Mouse (Mus musculus): Measurements from ENCODE around the gene Ccdc9b. TPM values are rescaled to one million over a fixed set of nuclear protein-coding genes. Genes with fewer than 3 reads are reported as not detected.

The Ccdc9b gene
- total RNA-seq, 2 experiments from 2014 or later, result 6.1 to 6.9 TPM

DNA sequence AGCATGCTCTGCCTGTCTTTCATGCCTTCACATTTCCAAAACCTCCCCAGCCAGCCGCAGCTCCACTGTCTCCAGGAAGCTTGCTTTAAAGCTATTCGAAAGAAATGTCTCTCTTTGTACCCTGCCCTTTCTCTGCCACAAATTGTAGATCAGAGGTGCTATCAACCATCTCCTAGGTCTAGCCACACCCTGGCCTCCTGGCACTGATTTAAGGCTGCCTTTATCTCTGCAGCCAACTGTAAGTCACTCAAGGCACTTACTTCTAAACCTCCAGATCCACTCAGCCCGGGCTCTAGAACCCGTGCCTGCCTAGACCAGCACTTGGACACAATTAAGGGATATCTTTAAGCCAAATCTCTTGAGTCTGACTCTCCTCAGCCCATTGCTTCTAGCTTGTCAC lies 16.0 kb upstream of the Ccdc9b start:
- no peak for DNase-seq (ENCODE audit: low spot score in 2 of 2)

DNA sequence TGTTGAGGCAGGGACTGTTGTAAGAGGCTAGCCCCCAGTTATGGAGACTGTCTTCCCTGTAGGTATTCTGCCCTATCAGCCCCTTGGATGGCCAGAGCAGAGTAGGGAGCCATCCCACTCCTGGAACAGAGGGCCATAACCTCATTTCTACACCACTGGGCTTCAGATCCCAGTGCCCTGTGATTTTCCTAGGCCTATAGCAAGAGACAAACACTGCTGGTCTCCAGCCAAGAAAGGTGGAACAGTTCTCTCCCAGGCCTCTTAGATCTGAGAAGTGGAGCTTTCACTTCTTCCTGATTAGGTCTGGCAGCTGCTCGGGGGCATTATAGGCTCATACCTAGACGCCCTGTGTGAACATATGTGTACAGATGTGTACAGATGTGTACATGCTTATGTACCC lies 13.8 kb upstream of the Ccdc9b start:
- no peak for DNase-seq (ENCODE audit: low spot score in 2 of 2)

DNA sequence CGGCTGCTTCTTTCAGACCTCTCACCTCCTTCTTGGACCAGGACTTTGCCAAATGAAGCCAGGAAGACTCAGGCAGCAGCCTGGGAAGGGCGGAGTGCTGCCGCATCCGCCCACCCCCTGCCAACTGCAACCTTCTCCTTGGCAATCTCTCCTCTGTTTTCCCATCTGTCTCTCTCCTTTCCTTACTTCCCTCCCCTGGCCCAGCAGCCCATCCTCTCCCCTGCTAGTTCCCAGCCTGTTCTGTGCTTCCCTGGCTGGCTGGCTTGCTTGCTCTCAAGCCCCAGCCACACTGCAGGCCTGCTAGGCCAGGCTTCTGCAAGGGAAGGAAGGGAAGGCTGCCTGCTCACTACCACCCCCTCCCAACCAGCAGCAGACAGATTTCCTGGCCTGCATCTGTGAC lies 13.4 kb upstream of the Ccdc9b start:
- no peak for DNase-seq (ENCODE audit: low spot score in 2 of 2)

DNA sequence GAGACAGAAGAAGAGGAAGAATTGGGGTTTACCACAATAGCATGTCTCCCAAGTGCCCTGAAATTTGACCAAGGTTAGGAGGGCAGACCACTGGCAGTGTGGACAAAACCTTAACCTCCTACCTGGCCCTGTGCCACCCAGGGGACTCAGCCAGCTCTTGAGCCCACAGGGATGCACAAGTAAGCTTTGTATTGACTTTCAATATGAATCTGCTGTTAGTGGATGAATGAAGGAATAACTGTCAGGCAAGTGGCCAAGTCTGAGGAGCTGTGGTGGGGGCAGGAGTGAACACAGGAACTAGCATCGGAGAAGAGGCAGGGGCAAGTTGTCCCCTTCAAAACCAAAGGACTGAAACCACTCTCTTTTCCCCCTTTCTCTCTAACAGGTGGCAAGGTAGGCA lies 12.9 kb upstream of the Ccdc9b start:
- no peak for DNase-seq (ENCODE audit: low spot score in 2 of 2)

DNA sequence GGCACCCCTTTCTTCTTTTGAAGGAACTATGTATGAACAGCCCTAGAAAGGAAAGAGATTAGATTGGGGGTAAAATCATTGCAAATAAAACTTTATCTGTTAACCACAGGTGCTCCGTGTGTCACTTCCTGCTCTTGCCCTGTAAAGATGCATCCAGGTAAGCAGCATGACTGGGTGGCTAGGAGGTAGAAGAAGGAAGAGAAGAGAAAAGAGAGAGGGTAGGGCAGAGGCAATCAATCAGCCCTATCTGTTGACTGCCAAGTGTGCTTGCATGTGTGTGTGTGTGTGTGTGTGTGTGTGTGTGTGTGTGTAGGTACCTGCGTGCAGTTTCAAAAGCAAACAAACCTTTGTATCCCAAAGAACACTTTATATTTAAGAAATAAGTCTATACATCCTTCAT lies 12.1 kb upstream of the Ccdc9b start:
- no peak for DNase-seq (ENCODE audit: low spot score in 2 of 2)

DNA sequence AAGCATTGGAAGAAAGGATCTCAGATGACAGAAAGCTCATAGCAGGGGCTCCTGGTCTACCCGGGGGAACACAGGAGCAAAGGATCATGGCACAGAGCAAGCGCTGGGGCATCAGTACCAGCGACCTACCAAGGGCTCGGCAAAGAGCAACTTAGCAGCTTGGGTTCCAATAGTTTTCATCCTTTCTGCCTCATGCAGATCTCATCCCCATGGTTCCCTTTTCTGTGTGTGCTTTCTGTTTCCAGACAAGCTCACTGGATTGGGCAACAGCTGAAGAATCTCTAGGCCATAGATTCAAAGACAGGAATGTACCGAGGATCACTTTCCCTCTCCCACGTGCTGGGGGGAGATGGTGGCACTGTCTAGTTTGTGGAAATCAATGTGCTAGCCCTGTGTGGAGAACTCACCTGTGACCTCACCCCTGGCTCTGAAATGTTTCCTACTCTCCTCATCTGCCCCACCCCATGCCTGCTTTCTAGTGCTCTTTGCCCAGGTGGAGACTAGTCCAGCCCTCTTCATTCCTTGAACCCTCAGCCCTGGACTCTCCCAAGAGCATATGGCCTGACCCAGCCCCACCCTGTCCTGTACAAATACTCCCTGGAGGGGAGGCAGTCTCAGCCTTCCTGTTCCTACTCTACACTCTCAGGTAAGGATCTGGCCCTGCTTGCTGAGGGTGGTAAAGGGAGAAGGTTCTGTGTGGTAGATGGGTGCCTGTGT lies 9.9 kb upstream of the Ccdc9b start, which contains the start of gene Phgr1:
Gene Phgr1 (plus strand): TSS at position 612 of the 717 bp plus-strand sequence.
- no peak for DNase-seq (ENCODE audit: low spot score in 2 of 2)

DNA sequence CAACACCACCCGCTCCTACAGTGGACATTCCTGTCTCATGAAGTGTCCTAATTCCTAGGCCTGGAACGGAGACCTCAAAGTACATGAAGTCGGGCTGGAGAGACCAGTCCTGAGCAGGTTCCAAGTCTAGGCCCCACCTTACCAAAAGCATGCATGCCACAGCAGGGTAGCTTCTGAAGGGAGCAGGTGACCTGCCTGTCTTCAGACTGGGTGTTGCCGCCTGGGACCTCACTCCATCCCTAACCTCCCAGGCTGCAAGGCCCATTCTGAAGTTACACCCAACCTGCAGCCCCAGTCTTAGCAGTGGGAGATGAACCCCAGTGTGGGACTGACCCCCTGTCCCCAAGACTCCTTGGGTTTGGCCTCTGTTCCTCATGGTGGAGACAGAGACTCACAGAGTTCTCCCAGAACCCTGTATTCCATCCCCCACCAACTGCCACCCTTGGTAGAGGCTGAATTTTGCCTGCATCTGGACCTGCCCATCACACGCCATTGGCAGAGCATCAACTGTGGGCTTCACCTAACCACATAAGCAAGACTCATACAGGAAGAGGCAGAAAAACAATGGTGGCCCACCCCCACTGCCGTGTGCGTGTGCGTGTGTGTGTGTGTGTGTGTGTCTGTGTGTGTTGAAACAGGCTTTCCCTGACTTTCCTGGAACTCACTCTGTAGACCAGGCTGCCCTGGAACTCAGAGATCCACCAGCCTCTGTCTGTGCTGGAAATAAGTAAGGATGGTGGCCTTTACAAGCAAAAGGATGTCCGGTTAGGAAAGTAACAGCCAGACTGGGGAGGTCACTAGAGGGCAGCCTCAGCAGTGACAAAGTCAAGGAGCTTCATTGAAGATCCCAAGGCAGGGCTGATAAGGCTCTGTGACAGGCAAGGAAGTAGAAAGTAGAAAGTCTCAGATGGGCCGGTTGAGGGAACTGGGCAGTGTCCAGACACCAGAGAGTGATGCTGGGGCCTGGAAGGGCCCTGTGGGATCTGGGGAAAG lies 3.9 kb upstream of the Ccdc9b start:
- no peak for DNase-seq (ENCODE audit: low spot score in 2 of 2)

DNA sequence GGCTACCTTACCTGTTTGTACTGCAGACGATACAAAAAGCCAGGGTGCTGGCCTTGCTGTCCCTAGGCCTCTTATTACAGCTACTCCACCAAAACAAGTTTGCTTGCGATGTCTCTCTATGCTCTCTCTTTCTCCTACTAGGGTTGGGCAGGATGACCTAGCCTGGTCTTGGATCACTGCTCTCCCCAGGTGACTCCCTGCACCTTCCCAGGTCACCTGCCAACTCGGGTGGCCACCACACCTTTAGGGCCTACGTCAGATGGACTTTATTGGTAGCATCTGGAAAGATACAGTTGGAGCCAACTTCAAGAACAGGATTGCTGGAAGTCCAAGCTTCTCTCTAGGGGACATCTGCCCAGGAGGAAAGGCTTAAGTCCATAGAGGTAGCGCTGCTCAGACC lies 2.4 kb upstream of the Ccdc9b start:
- no peak for DNase-seq (ENCODE audit: low spot score in 2 of 2)

DNA sequence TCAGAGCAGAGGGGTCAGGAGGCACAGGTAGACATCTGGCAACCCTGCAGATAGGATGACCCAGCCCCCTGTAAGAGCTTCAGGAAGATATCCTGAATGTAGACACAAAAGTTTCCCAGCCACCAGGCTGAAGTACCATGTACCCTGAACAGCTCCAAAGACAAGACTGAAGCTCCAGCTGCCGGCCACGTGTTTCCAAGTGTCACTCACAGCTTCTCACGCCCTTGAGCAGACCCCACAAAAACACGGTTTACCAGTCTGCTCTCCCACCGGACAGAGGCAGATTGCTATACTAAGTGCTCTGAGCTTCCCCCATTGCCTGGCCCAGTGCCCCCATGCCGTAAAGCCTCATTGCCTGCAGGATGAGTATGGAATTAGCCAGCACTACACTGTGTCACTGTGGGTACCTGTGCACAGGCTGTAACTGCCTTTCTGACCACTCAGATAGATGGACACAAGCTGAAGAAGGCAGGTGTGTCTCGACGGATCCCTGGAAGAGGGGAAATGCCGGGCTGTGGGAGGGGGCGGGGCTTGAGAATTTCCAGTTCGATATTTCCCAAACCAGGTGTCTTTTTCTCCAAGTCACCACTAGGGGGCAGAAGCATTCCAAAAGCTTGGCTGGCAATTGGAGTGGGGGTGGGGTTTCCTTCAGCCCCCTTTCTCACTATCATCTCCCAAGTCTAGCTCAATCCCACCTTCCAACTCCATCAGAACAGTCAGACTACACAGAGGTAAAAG lies 1.8 kb upstream of the Ccdc9b start:
- DNase-seq (ENCODE audit: low spot score in 2 of 2), result no peak

DNA sequence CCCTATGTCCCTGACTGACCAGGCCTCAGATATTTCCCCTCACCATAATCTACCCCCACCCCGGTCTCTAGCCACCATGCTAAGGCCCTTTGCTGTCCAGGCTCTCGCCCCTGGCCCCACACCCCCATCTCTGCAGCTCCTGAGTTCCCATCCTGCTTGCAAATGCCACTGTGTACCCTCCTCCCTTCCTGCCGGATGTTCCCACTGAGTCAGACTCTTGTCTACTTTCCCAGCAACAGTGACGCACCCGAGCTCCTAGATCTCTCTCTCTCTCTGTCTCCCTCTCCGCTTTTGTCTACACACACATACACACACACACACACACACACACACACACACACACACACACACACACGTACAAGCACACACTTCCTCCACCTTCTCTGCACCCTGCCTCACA lies 1.0 kb upstream of the Ccdc9b start:
- no peak for DNase-seq (ENCODE audit: low spot score in 2 of 2)

DNA sequence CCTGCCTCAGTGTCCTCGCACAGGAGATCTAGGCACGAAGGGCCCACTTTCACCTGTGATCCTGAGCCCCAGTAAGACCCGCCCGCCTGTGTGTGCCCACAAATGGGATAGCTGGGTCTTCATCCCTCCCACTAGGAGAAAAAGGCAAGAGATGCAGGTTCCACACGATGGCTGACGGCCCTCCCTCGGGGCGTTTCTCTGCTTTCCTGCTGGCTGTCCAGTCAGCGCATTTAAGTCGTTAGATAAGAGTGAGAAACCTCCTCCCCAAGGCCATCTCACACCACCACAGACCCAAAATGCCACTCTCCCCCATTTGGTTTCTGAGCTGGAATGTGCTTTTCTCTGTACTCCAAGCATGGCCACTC lies 305 bp upstream of the Ccdc9b start:
- no peak for DNase-seq (ENCODE audit: low spot score in 2 of 2)

DNA sequence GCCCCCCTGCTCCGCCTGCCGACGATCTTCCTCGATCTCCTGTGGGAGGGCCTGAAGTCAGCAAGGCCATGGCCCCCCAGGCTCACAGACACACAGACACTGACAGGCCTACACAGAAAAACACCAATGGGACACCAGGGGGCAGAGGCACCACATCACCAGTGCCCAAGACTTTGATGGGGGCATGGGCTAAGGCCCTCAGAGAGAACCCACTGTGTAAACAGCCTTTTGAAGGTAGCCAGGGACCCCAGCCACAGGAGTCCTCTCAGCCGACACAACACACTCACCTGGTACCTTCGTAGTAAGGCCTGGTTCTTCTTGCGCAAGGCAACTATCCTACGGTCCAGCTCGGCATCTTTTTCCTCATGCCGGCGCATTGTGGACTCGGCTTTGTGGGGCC lies 1.1 kb downstream of the Ccdc9b start:
- DNase-seq (ENCODE audit: low spot score in 2 of 2), result no peak

DNA sequence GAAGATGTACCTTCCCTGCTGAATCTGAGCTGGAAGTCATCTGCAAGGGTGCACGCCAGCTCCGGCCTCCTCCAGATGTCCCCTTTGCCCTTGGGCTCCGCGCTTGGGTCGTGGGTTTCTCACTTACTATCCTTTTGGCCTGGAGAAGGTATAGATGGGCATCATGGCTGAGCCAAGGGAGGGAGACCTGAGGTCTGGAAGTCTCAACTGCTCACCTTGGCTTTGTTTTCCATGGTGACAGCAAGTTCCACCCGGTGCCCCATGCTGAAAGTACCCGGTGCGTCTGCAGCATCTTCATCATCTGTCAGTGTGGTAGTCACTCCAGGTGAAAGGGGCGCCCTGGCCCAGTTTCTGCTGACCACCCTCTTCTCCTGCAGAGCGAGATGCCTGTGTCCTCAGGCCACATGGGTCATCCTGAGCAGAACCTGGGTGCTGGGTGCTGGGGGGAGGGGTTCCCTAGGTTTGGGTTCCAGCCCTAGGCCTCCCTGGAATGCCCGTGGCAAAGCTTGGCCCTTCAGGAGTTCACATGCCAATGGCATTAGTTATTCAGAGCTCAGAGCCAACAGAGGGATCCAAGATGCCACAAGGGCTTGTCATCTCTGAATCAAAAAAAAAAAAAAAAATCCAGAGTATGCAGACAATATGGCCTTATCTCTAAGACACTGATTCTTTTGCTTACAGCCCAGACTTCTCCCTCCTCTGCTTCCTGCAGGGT lies 2.0 kb downstream of the Ccdc9b start:
- no peak for DNase-seq (ENCODE audit: low spot score in 2 of 2)

DNA sequence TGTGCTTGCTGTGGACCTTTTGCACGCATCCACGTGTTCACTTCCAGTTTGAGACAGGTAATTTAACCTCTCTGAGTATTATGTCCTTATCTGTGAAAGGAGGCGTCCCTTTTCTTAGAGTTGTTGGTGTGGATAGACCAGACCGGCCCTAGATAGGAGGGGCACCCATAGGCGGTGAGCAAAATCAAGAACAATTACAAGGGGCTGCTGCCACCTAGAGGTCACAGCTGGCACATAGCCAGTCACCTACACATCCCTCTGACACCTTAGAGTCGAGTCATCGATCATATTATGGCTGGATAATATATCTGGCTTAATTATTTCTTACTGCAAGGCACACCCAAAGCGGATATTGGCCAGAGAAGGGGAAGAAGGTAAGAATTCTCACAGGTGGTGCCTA lies 2.6 kb downstream of the Ccdc9b start:
- no peak for DNase-seq (ENCODE audit: low spot score in 2 of 2)

DNA sequence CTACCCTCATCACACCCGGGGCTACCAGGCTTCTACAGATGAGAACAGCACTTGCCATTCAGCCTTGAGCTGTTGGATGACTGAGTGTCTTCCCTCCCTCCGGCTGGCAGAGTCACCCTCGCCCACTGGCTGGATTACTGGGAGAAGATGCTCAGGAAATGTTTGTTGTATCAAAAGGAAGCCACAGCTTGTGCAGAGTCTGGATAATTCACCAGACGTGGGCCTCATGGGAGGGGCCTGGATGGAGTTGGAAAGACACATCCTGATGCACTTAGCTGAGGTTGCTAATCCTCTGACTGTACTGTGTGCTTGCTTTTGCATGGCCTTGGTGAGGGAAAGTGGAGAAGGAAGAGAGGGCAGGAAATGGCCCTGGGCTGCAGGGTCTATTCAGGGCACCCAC lies 6.4 kb downstream of the Ccdc9b start:
- no peak for DNase-seq (ENCODE audit: low spot score in 2 of 2)

DNA sequence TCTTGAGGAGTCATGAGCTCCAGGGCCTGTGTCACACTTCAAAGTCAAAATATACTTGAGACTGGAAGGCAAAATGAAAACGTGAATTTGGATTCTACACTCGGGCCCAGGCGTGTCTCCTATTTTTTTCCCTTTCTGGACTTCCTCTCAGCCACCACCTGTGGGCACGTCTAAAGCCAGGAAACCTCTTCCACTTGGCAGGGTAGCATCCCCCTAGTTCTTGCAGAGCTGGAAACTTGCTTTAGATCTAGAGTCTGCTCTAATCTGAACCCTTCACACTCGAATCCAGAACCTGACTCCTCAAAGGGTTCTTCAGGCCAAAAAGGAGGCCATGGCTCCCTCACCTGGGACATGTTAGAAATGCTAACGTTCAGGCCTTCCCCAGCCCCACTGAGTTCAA lies 7.1 kb downstream of the Ccdc9b start:
- DNase-seq (ENCODE audit: low spot score in 2 of 2), result no peak

DNA sequence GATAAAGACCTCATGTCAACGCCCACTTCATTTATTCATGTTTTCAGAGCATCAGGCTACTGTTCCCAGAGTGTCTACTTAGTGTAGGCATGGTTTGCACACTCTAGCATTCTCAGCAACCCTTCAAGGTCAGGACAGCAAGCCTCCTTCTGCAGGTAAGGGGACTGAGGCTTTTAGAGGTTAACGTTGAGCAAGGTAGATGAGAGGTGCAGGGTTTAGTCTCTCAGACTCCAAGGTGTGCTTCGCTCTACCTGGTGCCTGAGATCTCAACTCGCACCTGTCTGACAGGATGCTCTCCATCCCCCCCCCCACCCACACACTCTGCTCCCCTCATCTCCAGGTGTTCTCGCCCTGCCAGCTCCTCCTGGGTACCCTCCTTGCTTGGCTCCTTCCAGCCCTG lies 8.3 kb downstream of the Ccdc9b start:
- DNase-seq (ENCODE audit: low spot score in 2 of 2), result no peak

DNA sequence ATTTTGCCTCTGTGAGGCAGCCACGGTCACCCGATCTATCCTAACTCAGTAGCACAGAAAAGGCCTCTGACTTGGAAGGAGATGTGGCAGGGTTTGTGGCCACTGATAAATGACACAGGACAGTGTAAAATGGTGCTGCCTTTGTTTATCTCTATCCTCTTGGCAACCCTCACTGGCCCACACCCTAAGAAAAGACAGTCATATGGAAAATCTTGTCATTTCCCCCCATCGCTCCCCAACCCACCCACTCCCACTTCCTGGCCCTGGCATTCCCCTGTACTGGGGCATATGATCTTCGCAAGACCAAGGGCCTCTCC lies 9.7 kb downstream of the Ccdc9b start:
- DNase-seq (ENCODE audit: low spot score in 2 of 2), result no peak

DNA sequence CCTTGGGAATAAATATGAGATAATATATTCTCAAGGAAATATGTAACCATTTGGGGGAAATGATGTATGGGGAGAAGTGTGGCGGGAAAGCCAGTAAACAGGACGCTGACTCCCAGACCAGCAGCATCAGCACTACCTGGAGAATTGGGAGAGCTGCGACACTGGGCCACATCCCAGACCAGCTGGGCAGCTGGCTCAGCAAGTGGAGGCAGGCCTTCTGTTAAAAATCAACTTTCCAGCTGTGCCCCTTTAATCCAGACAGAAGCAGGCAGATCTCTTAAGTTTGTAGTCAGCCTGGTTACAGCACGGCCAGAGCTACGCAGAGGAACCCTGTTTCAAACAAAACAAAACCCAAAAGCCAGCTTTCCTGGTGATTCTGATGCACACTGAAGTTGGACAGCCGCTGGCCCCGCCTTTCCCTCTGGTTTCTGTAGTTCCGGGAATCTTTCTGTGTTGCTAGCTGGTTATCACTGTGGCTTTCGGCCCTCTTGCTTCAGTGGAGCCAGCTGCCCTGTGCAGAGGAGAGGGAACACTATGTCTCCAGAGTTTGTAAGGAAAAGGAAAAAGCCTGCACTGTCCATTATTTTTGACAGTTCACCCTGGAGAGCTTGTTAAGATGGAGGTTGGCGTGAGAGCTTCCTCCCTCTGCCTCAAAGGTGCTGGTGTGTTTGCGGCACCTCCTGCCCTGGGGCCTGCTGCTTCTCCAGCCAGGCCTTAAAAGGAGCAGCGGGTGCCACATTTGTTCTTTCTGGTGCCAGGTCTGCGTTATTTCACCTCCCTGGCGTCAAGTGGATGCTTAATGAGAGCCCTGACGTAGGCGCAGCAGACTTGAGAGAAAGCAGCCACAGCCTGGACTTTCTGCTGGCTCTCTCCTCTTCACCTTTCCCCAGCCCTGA lies 10.3 kb downstream of the Ccdc9b start:
- DNase-seq (ENCODE audit: low spot score in 2 of 2), result no peak

DNA sequence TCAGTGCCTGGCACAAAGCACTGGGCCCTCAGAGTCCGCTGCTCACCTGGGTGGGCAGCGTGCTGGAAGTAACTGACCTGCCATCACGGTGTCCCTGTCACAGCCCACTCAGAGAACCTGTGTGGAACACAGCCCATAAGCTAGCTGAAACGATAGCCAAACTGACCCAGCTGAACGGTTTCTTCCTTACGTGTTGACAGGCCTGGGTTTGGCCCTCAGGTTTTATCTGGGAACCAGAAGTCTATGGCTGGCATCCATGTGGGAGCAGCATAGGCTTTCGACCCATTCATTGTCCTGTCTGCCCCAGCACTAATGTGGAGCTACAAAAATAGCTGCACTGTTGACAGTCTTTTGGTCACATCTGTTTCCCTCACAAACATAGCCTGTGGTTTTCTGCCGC lies 12.0 kb downstream of the Ccdc9b start:
- DNase-seq (ENCODE audit: low spot score in 2 of 2), result no peak
